Mouse (Mus musculus): ENCODE data around the gene Schip1. TPM values are rescaled to one million over a fixed set of nuclear protein-coding genes. Genes with fewer than 3 reads are reported as not detected.

Schip1 gene
- polyA plus RNA-seq, 2 experiments: 1.1 to 1.6 TPM

DNA sequence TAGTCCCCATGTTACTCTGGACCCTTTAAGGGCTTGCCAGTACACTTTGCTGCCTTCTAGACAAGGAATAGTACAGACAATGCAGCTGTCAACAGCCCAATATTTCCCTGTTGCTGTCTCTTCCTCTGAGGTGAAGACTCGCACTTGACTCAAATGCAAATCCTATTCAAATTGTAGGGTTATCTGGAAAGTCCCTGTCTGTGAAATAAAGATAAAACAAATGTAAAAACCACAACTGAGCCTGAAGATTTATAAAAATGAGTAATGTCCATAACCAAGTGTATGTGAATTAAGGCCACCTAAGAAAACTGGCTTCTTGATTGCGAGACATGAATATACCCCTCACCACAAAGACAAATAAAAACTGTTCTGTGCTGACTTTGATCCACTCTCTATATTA, 175.3 kb downstream of the Schip1 start:
- H3K9me3 ChIP-seq (ENCODE audit: control insufficient read depth, low read length): no peaks in the 10 kb centered on the region
- no peak overlapping the region for H3K4me3 ChIP-seq (ENCODE audit: insufficient read depth in 1 of 2, low read depth in 2 of 2, low read length in 2 of 2)
- H3K4me1 ChIP-seq (replicated peaks; ENCODE audit: control insufficient read depth in 2 of 2, insufficient read depth in 2 of 2, low read length in 1 of 2): no peaks in the 10 kb centered on the region
- no peak overlapping the region for H3K4me2 ChIP-seq (ENCODE audit: low read depth)
- no peaks in the 10 kb centered on the region for H3K27me3 ChIP-seq (ENCODE audit: control insufficient read depth, insufficient read depth, low read length)
- H3K27ac ChIP-seq: no peak overlapping the region
- no peaks in the 10 kb centered on the region for H3K36me3 ChIP-seq (replicated peaks; ENCODE audit: control insufficient read depth, insufficient read depth, low read depth)
- no peak overlapping the region for H3K9ac ChIP-seq (replicated peaks)
- WGBS (ENCODE audit: insufficient replicate concordance): 45% methylated on average over 2 of the region's 2 CpGs
- no peak for DNase-seq (ENCODE audit: low read depth in 3 of 3, low spot score in 3 of 3)
- no peak for ATAC-seq (ENCODE audit: insufficient read depth)
- TF ChIP-seq CTCF (IDR thresholded peaks at IDR 0.05; ENCODE audit: low read depth) (no peak), EP300 (IDR thresholded peaks at IDR 0.05; ENCODE audit: low read depth) (no peak)

DNA sequence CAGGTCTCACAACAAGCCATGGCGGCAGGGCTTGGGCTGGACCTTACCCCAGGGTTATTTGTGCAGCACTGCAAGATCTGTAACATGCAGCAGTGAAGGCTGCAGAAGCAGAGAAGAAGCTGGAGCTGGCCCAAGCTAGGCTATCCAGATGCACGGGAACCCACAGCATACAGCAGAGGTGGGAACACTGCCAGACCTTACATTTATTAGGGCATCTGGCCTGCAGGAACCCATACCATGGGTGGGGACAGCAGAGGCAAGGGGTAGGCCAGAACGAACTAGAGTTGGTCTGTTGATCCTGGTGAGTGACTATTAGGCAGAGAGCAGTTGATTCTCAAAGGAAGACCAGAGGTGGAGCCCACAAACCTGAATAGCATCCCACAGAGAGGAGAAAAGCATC, 178.6 kb downstream of the Schip1 start:
- Histone ChIP-seq H3K27me3 (ENCODE audit: control insufficient read depth, insufficient read depth, low read length) (no peaks in the 10 kb centered on the region), H3K27ac (no peak overlapping the region), H3K9ac (replicated peaks) (no peak overlapping the region), H3K4me2 (ENCODE audit: low read depth) (no peak overlapping the region), H3K4me3 (ENCODE audit: insufficient read depth in 1 of 2, low read depth in 2 of 2, low read length in 2 of 2) (no peak overlapping the region), H3K4me1 (replicated peaks; ENCODE audit: control insufficient read depth in 2 of 2, insufficient read depth in 2 of 2, low read length in 1 of 2) (no peaks in the 10 kb centered on the region), H3K9me3 (ENCODE audit: control insufficient read depth, low read length) (no peaks in the 10 kb centered on the region), H3K36me3 (replicated peaks; ENCODE audit: control insufficient read depth, insufficient read depth, low read depth) (no peaks in the 10 kb centered on the region)
- TF ChIP-seq EP300 (IDR thresholded peaks at IDR 0.05; ENCODE audit: low read depth): no peak
- TF ChIP-seq CTCF (IDR thresholded peaks at IDR 0.05; ENCODE audit: low read depth): no peak
- 55% methylated on average over 3 of the region's 3 CpGs for WGBS (ENCODE audit: insufficient replicate concordance)
- ATAC-seq (ENCODE audit: insufficient read depth): no peak
- DNase-seq (ENCODE audit: low read depth in 3 of 3, low spot score in 3 of 3): no peak

DNA sequence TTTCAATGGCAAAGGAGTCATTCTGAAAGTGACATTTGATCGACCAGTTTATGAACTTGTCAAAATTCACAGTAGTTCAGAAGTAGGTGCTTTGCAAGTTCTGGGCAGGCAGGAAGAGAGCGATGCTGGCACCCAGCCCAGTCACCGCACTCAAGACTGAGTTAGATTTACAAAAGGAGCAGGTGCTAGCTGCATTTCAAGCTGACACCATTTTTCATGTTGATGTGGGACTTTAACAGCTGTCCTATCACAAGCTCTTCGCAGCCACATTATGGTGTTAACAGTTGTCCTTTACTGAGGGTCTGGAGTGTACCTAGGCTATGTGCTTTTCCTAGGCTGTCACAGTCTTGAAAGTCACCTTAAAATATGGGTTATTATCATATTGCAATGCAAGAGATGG, 181.6 kb downstream of the Schip1 start:
- no peaks in the 10 kb centered on the region for H3K4me1 ChIP-seq (replicated peaks; ENCODE audit: control insufficient read depth in 2 of 2, insufficient read depth in 2 of 2, low read length in 1 of 2)
- no peak for TF ChIP-seq EP300 (IDR thresholded peaks at IDR 0.05; ENCODE audit: low read depth)
- TF ChIP-seq CTCF (IDR thresholded peaks at IDR 0.05; ENCODE audit: low read depth): no peak
- DNase-seq (ENCODE audit: low read depth in 3 of 3, low spot score in 3 of 3): no peak
- 69% methylated on average over 4 of the region's 4 CpGs for WGBS (ENCODE audit: insufficient replicate concordance)
- H3K27ac ChIP-seq: no peak overlapping the region
- no peaks in the 10 kb centered on the region for H3K9me3 ChIP-seq (ENCODE audit: control insufficient read depth, low read length)
- no peaks in the 10 kb centered on the region for H3K36me3 ChIP-seq (replicated peaks; ENCODE audit: control insufficient read depth, insufficient read depth, low read depth)
- no peak for ATAC-seq (ENCODE audit: insufficient read depth)
- H3K4me2 ChIP-seq (ENCODE audit: low read depth): no peak overlapping the region
- no peak overlapping the region for H3K4me3 ChIP-seq (ENCODE audit: insufficient read depth in 1 of 2, low read depth in 2 of 2, low read length in 2 of 2)
- no peaks in the 10 kb centered on the region for H3K27me3 ChIP-seq (ENCODE audit: control insufficient read depth, insufficient read depth, low read length)
- no peak overlapping the region for H3K9ac ChIP-seq (replicated peaks)

DNA sequence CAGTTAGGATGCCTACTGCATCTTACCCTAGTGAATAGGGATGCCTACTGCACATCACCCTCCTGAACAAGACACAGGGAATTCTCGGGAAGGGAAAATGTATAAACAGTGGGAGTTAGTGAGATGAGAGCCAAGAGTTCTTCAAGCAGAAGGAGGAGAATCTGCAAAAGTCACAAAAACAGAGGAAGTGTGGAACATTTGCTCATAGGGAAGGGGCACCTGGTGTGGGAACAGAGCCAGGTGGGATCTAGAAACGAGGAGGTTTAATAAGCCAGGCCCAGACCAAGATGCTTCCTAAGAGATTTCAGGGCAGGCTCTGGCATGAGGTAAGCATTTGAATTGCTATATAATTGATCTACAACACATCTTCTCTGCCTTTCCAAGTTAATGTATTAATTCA, 186.0 kb downstream of the Schip1 start:
- H3K4me3 ChIP-seq (ENCODE audit: insufficient read depth in 1 of 2, low read depth in 2 of 2, low read length in 2 of 2): no peak overlapping the region
- 45% methylated on average over 2 of the region's 2 CpGs for WGBS (ENCODE audit: insufficient replicate concordance)
- H3K9ac ChIP-seq (replicated peaks): no peak overlapping the region
- no peak for DNase-seq (ENCODE audit: low read depth in 3 of 3, low spot score in 3 of 3)
- no peaks in the 10 kb centered on the region for H3K9me3 ChIP-seq (ENCODE audit: control insufficient read depth, low read length)
- no peaks in the 10 kb centered on the region for H3K4me1 ChIP-seq (replicated peaks; ENCODE audit: control insufficient read depth in 2 of 2, insufficient read depth in 2 of 2, low read length in 1 of 2)
- no peak for TF ChIP-seq CTCF (IDR thresholded peaks at IDR 0.05; ENCODE audit: low read depth)
- no peak for TF ChIP-seq EP300 (IDR thresholded peaks at IDR 0.05; ENCODE audit: low read depth)
- H3K4me2 ChIP-seq (ENCODE audit: low read depth): no peak overlapping the region
- no peak overlapping the region for H3K27ac ChIP-seq
- no peaks in the 10 kb centered on the region for H3K36me3 ChIP-seq (replicated peaks; ENCODE audit: control insufficient read depth, insufficient read depth, low read depth)
- H3K27me3 ChIP-seq (ENCODE audit: control insufficient read depth, insufficient read depth, low read length): no peaks in the 10 kb centered on the region
- no peak for ATAC-seq (ENCODE audit: insufficient read depth)

DNA sequence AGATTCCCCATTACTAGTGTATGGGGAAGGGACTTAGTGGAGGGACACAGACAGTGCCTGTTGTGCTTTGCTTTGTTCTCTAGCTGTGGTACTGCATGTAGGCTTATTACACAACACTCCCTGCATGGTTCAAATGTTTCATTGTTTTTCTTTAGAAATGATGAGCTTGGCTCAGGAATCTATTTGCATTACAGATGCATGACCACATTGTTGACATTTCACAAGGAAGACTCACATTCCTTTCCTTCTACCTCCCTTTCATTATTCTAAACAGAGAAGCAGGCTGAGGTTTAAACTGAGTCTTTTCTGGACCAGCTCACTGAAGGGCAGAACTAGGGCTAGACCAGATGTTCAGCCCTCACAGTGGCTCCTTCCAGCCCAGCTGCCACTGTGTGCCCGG, 187.7 kb downstream of the Schip1 start:
- Histone ChIP-seq H3K4me3 (ENCODE audit: insufficient read depth in 1 of 2, low read depth in 2 of 2, low read length in 2 of 2) (no peak overlapping the region), H3K9me3 (ENCODE audit: control insufficient read depth, low read length) (no peaks in the 10 kb centered on the region), H3K27ac (no peak overlapping the region), H3K36me3 (replicated peaks; ENCODE audit: control insufficient read depth, insufficient read depth, low read depth) (no peaks in the 10 kb centered on the region), H3K4me1 (replicated peaks; ENCODE audit: control insufficient read depth in 2 of 2, insufficient read depth in 2 of 2, low read length in 1 of 2) (no peaks in the 10 kb centered on the region), H3K27me3 (ENCODE audit: control insufficient read depth, insufficient read depth, low read length) (no peaks in the 10 kb centered on the region), H3K9ac (replicated peaks) (no peak overlapping the region), H3K4me2 (ENCODE audit: low read depth) (no peak overlapping the region)
- WGBS (ENCODE audit: insufficient replicate concordance): 54% methylated on average over 1 of the region's 1 CpGs
- TF ChIP-seq CTCF (IDR thresholded peaks at IDR 0.05; ENCODE audit: low read depth) (no peak), EP300 (IDR thresholded peaks at IDR 0.05; ENCODE audit: low read depth) (no peak)
- ATAC-seq (ENCODE audit: insufficient read depth): no peak
- no peak for DNase-seq (ENCODE audit: low read depth in 3 of 3, low spot score in 3 of 3)
